Mouse (Mus musculus) thymus, postnatal 0 days (tissue): ENCODE results near the gene Nfe2. TPM values are rescaled to one million over a fixed set of nuclear protein-coding genes. Genes with fewer than 3 reads are reported as not detected.

Experiments used
- DNase-seq: peaks from one replicate; pipeline ENCODE4 v3.0.0-alpha.2; 2015; ENCODE audit warnings: low spot score
- polyA plus RNA-seq: library from polyadenylated mRNA; unstranded; fragments of >200 nt; fragmentation: Nextera tagmentation; extraction: Ambion mirVana; gene quantifications from 2 replicates; pipeline ENCODE4 v1.2.1, GENCODE M21; 2015

Nfe2 gene
- polyA plus RNA-seq, result 8.0 and 9.1 TPM in 2 replicates

DNA sequence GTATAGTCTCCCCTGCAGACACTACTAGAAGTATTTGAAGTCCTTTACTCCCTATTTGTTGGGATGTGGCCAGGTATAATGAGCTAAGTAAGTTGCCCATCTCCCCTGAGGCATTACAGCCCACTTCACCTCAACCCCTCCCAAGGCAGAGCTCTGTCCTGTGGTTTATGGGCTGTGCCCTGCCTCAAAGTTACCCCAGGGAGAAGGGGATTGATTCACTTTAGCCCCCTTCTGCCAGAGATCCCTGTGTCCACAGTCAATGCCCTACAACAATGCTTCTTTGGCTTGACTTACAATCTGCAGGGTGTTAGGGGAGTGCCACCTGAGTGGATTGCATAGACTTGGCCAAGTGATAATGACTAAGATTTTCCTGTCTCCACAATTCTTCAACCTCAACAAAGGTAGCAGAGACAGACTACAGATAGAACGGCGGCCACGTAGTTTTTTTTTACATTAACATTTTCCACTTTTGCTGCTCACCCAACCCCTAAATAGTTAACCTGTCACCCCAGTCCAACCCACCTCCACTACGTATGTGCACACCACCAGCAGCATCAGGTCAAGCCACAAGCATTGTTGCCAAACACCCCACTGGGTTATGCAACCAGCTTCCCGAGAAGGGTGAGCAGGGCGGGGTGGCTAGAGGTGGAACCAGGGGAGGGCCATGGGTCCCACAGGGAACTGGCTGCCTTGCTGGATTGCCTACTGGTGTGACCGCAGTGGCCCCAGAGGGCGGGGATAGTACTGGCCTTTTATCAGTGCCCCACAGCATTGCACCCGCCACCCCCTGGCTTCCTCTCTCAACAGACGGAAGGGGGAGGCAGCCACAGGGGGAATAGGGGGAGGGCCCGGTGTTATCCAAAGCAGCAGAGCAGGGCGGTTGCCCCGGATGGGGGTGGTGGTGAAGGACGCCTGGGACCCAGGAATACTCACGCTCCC lies at the start of gene Nfe2:
Gene Nfe2, minus strand, starts transcription at position 614 of the 939 bp plus-strand sequence.
- peak; percentile 82 for DNase-seq

DNA sequence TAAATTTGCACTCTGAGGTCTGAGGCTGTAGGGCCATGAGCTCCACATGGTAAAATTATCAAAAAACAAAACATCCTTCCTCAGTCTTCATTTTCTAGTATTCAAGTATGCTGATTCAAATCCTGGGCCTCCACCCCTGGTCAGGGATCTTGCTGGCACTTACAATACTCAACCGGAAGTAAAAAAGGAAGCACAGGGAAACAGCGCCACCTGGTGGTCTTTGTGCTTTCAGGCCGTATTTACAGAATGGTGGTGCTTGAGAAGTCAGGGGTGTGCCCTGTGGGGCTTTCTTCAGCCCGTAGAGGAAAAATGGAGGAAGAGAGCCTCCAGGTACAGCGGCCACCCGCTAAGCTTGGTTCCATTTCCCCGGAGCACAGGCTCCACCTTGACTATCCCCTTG lies 48.9 kb upstream of the Nfe2 start:
- peak; percentile 94 for DNase-seq

DNA sequence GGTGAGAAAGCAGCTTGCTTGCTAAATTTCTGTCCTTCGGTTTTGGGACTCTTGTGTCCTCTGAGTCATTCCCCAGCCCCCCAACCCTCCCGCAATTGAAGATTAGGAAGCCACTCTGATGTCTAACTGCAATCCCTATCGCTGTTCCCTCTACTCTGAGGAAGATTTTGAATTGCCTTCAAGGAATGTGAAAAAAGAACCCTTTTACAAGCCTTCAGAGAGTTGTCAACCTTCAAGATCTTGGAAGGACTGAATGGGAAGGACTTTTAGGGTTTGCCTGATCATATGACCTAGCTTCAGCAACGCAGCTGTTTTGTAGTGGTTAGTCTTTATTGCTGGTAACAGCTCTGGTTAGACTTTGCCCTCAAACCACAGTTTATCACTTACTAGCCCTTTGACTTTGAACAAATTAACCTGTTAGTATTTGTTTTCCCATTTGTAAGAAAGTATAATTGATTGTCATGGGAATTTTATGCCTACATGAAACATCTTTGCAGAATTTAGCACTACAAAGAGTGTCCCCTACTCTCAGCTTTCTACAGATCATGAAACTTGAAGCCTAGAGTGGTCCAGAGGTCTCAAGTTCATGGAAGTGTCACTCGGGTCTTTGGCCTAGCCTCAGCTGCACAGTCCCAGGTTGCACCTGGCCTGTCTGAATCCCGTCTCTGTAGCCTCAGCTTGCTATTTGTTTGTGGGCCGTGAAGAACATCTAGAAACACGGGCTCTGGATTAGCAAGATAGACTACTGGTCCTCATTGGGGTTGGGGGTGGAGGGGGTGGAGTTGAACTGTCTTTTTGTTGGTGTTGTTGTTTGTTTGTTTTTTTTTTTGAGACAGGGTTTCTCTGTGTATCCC lies 47.8 kb upstream of the Nfe2 start:
- no peak for DNase-seq

DNA sequence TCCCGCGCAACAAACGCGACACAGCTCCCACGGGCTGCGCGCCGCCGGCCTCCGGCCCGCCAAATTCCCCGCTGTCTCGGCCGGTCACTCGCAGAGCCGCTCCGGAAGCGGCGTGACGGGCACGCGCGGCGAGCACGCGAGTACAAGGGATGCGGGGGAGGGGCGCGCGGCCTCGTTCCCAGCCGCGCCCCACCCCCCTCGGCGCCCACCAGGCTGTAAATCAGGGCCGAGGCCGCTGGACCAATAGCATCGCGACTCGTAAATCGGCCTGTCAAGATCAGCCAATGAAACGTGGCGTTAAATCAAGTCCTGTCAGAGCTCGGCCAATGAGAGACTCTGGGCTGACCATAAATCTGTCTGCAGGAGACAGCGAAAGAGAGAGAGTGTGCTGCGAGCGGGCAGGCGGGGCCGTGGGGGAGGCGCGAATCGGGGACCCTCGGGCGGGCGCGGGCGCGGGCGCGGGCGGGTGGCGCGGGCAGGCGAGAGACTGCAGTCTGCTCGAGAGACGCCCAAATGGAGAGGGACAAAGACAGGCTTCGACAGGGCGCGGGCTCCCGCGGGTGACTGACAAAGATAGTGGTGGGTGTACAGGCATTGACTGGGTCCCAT lies 47.0 kb upstream of the Nfe2 start:
- peak; percentile 89 for DNase-seq

DNA sequence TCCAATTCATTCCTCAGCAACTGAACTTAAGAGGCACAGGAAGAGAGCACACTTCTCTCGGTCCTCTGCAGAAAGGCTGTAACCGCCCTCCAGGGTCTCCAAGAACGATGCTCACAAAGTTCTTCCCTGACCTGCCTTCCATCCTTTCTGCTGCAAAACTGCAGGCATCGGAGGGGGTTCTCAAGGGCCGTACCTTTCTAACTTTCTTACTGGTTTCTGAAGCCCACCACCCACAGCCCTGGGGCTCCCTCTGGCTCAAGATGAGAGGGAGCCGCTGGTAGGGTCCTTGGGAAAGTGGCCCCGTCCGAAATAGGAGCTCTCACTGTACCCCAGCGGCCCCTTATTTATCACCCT lies 46.4 kb upstream of the Nfe2 start:
- peak; percentile 13 for DNase-seq

DNA sequence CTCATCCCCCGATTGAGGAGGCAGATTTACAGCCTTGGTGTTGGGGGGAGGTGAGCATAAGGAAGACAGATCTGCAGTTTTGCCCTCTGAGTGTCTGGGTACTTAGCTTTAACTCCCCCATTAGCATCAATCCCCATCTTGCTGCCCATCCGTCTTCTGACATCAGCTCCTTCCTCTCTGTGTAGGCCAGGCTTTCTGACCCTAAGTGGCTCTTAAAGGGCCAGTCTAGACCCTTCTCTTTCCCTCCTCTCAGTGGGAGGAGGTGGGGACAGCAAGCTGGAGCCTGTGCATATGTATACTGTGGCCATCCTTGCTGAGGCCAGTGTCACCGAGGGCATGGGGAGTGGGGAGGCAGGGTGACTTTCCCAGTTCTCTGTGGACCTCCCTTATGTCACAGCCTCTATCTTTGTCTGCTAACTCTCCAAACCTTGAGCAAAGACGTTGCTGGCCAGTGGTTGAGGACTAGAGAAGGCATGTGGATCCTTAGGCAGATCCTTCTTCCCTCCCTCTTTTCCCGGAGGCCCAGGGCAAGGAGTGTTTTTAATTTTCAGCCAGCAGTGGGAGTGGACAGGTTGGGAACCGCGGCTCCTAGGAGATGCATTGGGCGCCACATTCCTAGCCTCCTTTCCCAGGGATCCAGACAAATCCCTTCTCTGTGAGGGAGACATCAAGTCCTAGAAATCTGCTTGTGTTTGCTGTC lies 45.9 kb upstream of the Nfe2 start:
- DNase-seq, result no peak

DNA sequence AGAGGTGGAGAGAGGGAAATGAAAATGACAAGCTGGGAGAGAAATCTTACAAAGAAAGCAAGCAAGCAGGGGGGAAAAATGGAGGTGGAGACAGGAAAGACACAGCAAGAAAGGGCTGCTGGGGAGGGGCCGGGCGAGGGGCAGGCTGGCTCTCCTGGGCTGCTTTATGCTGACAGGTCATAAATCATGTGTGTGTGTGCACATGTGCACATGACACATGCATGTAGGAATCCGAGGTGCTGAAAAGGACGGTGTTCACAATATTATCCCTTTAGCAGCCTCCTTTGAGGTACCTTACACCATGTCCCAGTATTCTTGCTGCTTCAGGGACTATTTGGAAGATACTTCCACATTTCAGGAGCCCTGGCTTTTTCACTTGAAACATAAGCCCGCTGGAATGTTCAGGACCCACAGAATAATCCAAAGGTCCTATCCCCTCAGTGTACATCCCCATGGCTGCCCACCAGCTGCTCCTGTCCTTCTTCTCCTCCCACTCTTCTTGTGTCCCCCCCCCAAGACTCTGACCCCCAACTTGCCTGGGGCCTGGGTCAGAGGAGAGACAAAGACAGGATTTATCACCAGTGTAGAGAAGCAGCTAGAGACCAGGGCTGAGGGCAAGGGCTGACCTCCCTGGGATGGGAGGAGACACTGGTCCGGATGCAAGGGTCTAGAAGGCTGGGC lies 44.3 kb upstream of the Nfe2 start:
- DNase-seq, result no peak

DNA sequence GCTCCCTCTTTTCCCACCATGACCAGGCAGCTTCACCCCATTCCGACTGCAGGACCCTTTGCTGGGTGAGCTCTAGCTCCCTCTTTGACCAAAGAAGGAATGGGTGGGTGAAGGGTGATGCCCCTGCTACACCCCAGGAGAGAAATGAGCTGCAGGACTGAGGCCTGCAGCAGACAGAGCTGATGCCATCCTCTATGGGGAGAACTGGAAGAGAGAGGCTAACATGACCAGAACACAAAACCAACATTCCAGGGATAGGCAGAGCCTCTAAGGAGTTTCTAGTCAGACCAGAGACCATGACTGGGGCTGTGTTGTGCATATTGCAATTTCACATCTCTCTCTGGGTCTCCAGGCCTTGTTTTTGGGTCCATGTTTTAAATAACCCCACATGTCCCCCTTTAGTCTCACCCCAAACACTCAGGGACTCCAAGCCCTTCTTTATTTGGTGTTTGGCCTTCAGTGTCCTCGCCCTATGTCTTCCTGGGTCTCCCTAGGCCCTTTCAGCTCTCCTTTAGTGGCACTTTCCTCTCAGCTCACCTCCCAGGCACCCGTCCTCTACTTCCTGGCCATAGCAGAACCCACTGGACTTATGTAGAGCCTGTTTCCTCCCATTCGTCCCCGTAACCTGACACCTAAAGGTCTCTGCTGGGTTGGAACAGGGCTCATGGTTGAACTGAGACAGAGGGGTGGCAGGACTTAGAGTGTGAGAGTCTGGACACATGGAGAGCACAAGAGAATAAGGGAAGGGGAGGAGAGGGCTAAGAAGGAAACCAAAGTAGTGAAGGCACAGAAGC lies 43.5 kb upstream of the Nfe2 start:
- DNase-seq, result no peak

DNA sequence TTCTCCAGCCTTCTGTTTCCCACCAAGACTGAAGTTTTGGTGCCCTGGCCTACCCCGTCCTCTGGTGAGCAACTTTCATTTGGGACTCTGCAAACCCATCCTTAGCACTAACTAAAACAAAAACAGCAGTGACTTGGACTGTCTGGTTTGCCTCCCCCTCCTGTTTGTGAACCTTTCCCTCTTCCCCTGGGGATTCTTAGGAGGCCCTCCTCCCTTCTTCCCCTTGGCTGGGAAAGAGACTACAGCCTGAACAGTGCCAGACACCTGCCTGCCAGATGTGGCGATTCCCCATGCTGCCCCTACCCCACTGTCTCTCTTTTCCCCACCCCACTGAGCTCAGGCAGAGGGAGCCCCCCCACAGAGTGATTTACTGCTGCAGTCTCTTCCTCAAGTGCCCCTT lies 42.8 kb upstream of the Nfe2 start:
- no peak for DNase-seq

DNA sequence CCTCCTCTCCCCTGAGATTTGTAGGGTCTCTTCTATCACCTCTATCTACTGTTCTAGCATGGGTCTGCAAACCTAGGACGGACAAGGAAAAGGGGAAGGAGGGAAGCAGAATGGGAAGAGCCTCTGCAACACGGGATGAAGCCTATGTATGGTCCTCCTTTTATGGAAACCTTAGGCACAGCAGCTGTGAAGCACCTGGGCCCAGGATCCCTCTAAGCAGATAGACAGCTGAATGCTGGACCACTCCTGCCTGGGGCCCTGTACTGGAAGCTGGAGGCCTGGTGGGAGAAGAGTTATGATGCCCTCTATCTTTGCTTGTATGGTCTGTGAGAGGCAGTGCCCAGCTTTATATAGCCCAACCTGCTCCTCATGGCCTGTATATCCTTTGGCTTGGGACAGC lies 42.4 kb upstream of the Nfe2 start:
- DNase-seq, result no peak

DNA sequence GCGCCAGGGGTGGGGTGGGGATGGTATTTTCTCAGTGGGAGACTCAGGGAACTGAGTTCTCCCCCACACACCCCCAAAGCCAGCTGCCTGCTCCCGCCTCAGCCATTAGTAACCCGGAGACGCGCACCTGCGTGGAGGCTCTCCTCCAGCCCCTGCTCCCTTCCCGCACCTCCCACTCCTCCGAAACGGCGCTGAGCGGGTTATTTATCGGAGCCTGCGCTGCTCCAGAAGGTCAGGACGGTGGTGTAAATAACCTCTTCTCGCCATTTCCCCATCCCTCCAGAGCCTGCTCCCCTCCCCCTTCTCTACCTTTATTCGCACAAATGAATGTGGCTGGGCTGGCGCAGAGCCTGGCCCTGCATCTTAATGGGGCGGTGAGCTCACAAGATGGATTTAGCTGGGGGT lies 41.9 kb upstream of the Nfe2 start:
- DNase-seq, result no peak

DNA sequence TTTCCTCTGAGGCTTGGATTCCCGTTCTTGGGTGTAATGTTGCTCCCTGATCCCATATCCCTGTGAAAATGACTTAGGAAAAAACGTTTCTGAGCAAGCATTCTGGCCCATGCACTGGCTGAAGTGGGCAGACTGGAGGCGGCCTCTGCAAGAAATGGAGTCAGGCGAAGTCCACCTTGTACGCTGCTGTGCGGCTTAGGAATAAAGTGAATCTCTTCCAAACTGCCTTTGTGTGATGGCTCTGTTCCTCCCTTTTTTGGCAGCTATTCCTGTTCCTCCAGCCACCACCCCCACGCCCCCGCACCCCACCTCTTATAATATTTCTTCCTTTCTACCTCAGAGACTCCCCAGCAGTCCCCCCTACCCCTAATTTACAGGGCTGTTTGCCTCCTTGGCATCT lies 41.4 kb upstream of the Nfe2 start:
- DNase-seq, result no peak

DNA sequence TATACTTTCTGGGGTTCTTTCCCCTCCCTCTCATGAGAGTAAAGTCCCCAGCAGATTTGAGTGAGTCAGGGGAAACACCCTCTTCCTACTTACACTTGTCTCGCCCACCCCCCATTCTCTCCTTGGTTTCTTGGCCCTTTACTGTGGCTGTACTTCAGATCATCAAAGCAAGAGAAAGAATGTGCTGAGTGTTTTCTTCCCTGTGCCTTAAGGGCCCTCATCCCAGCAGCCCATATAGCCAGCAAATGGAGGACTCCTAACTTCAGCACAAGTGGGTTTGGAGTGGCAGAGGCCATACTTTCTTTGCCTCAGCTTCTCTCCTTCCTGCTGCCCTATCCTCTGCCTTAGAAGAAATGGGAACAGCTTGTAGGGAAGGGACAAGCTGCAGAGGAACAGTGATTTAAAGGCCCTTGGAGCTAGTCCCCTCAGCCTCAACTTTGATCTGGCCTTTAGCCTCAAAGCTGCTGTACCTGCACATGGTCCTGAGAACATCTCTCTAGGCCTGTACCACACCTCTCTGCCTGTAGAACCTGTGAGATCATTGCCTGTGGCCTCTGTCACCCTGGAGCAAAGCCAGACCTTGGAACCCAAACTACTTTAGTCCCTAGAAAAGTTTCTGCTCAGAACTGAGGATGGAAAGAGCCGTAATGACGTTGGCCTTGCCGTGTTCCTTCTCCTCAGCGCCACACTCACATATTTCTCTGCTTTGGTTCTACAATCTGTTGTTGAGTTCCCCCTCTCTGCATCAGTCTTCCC lies 40.8 kb upstream of the Nfe2 start:
- DNase-seq, result no peak

DNA sequence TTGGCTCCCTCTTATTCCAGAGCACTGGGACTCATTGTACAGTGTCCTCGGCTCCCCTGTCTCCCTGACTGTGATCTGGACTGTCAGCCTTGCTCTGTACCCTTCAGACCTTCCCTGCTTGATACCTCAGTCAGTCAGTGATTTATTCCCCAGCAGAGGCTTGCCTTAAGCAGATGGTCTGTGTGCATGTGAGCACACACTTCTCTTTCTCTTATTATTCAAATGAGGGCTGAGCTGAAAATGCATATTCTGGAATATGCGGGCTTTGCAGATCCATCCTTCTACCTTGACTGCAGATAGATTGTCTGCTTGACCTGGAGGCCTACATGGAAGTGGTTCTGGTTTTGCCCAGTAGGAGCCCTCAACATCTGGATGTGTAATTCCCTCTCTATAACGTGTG lies 39.8 kb upstream of the Nfe2 start:
- DNase-seq, result no peak

DNA sequence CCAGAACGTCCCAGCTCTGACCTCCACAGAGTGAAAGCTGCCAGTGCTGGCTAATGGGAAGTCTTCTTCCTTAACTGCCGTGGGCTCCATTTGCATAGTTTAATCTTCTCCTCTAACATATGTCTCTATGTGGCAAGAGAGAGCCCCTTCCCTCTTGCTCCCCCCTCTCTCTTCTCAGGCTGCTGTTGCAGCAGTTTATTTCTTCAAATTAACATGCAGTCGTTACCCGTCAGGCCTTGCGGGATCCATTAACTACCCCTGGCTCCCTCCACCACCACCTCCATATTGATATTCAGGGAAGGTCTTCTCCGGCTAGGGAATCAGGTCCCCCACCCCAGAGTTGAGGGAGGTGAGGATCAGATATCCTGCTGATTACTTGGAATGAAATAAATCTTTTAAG lies 39.1 kb upstream of the Nfe2 start:
- no peak for DNase-seq

DNA sequence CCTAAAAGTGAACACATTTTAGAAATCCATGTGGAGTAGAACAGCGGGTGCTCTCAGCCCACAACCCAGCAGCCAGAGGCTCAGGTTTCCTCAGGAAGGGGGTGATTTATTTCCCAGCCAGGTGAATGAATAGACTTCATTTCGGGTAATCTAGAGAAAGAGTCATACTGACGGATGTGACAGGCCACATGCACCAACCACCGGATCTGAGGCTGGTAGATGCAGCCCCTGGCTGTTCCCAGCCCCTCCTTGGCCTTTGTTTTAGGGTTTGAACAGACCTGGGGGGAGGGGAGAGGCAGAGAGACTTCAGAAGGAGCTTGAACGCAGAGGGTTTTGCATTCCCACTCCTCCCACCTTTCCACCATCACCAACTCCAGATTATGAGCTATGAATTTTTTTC lies 37.6 kb upstream of the Nfe2 start:
- peak; percentile 42 for DNase-seq

DNA sequence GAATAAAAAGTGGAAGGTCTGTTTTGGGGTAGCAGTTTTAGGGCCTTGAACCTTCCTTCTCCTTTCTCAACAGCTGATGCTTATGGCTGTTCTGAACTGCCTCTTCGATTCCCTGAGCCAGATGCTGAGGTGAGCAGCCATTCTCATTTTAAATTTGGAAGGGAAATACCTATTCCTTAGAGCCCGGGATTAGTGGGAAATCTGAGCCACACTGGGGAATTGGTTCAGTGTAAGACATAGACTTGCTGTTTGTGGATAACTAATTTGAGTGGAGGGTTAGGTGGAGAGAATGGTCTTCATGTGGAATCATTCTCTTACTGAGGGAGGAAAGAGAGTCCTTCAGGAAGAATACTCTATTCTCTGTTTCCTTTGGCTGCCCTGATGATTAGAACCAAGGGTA lies 36.4 kb upstream of the Nfe2 start:
- DNase-seq, result no peak

DNA sequence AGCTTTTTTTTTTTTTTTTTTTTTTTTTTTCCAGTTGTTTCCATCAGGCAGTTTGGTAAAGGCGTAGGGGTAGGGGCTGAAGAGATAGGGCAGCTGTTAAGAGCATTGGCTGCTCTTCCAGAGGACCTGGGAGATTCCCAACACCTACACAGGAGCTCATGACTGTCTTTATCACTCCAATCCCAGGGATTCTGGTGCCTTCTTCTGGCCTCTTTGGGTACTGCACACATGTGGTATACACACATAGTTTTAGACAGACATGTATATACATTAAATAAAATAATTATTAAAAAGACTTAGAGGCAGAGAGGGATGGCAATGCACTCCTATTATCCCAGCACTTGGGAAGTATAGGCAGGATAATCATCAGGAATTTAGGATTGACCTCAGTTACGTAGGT lies 35.2 kb upstream of the Nfe2 start:
- no peak for DNase-seq

DNA sequence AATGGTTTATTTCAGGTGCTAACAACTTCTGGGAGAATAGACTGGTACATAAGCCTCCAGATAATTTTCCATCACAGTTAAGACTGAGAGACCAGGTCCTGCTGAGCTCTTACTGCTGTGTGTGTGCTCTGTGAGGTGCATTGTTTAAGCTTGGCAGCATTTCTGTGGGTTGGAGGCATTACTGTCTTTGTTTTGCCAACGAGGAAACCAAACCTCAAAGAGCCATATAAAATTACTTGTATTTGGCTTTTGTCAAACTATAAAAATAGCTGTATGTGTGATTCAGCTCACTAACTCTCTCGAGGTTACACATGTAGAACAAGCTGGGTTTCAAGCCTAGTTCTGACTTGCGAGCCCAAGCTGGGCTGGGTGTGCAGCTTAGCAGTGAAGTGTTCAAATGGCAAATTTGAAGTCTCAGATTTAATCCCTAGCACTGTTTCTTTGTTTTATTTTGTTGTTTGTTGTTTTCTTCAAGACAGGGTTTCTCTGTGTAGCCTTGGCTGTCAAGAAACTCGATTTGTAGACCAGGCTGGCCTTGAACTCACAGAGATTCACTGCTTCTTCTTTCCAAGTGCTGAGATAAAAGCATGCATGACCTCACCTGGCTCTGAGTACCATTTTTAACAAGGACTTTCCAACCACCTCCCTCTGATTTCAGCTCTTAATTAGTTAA lies 34.6 kb upstream of the Nfe2 start:
- no peak for DNase-seq
